ENCODE assay signal across 13 mouse cellular contexts in genomic region chr6:72699467-72700126, GRCm38 (mm10).
DNase-seq lines count a peak whose midpoint lies in the region; ATAC-seq and TF ChIP-seq lines count a peak whose summit lies in the region.
"Had no signal": no experiment of that assay in that cellular context is flagged by ENCODE, and none has a peak within 500 bp of the region (broad histone marks: within the 10 kb centered on the region; RNA-seq: fewer than 3 reads in every experiment).

No protein-coding gene starts in this region.

- peak; percentile 16 for DNase-seq in layer of hippocampus, adult 9-11 months
- no peak for DNase-seq in layer of hippocampus, adult 9-10 months (ENCODE audit: low spot score)
- DNase-seq in forebrain, embryonic 11.5 days (ENCODE audit: low spot score): peak; percentile 76
- peak; percentile 65 for DNase-seq in hindbrain, postnatal 0 days (ENCODE audit: low spot score)
- no peak for DNase-seq in urinary bladder, postnatal 14 days (ENCODE audit: low spot score)
- DNase-seq in gastrocnemius, postnatal 14 days: no peak
- DNase-seq in cerebellum, postnatal 25 days: no peak
- DNase-seq: adrenal gland, postnatal 14 days; cerebellum, adult 2 months; heart, postnatal 4 days; kidney, postnatal 4 days; lung, adult 2 months had no signal

- no peaks in the 10 kb centered on the region for H3K36me3 ChIP-seq in forebrain, embryonic 11.5 days (ENCODE audit: control insufficient read depth, insufficient read depth, low read length)
- no peaks in the 10 kb centered on the region for H3K36me3 ChIP-seq in hindbrain, postnatal 0 days (ENCODE audit: insufficient read depth, low read length)
- no peaks in the 10 kb centered on the region for H3K36me3 ChIP-seq in neural tube, embryonic 13.5 days

- H3K4me2 ChIP-seq in forebrain, embryonic 11.5 days (ENCODE audit: low read depth, low read length, severe bottlenecking): no peak overlapping the region
- H3K4me2 ChIP-seq in hindbrain, postnatal 0 days (ENCODE audit: low read depth, low read length): no peak overlapping the region
- no peak overlapping the region for H3K4me2 ChIP-seq in neural tube, embryonic 13.5 days

- H3K27ac ChIP-seq in forebrain, embryonic 11.5 days (ENCODE audit: low read depth, low read length): peak overlapping the region; percentile 55
- no peak overlapping the region for H3K27ac ChIP-seq in hindbrain, postnatal 0 days
- H3K27ac ChIP-seq in neural tube, embryonic 13.5 days (replicated peaks): peak overlapping the region; percentile 46; the same call in 1 of the 2 replicates

- WGBS in forebrain, embryonic 11.5 days: 11% methylated on average over 5 of the region's 5 CpGs
- 27% methylated on average over 5 of the region's 5 CpGs for WGBS in hindbrain, postnatal 0 days
- WGBS in neural tube, embryonic 13.5 days: 21% methylated on average over 5 of the region's 5 CpGs

- intact Hi-C loops in gastrocnemius, postnatal 14 days (cut with DNase I; ENCODE audit: low total_unique reads): no loop called here

- no peak overlapping the region for H3K9ac ChIP-seq in forebrain, embryonic 11.5 days (ENCODE audit: low read length)
- no peak overlapping the region for H3K9ac ChIP-seq in hindbrain, postnatal 0 days (replicated peaks; ENCODE audit: low read length)
- H3K9ac ChIP-seq in neural tube, embryonic 13.5 days: no peak overlapping the region

- no peak for TF ChIP-seq CTCF in hindbrain, postnatal 0 days (IDR thresholded peaks at IDR 0.05; ENCODE audit: low read depth)

- no peaks in the 10 kb centered on the region for H3K9me3 ChIP-seq in forebrain, embryonic 11.5 days (ENCODE audit: control insufficient read depth, low read length)
- no peaks in the 10 kb centered on the region for H3K9me3 ChIP-seq in hindbrain, postnatal 0 days (ENCODE audit: low read length)
- no peaks in the 10 kb centered on the region for H3K9me3 ChIP-seq in neural tube, embryonic 13.5 days

- no peak overlapping the region for H3K4me3 ChIP-seq in forebrain, embryonic 11.5 days (ENCODE audit: low read depth, low read length)
- no peak overlapping the region for H3K4me3 ChIP-seq in hindbrain, postnatal 0 days (ENCODE audit: low read length)
- H3K4me3 ChIP-seq in neural tube, embryonic 13.5 days: no peak overlapping the region

- H3K4me1 ChIP-seq in forebrain, embryonic 11.5 days (replicated peaks; ENCODE audit: control insufficient read depth, insufficient read depth, low read length): peaks cover 15% of the 10 kb centered on the region
- 0 out of 2 replicates have a peak, but pooled peaks cover 5% of the 10 kb centered on the region for H3K4me1 ChIP-seq in hindbrain, postnatal 0 days (ENCODE audit: insufficient read depth, low read length)
- peaks cover 40% of the 10 kb centered on the region for H3K4me1 ChIP-seq in neural tube, embryonic 13.5 days (replicated peaks)

- peak; percentile 94 for ATAC-seq in forebrain, embryonic 11.5 days (replicated peaks; ENCODE audit: low FRiP score)
- ATAC-seq in hindbrain, postnatal 0 days: peak; percentile 91
- ATAC-seq in neural tube, embryonic 13.5 days (ENCODE audit: low read depth): peak; percentile 77

- H3K27me3 ChIP-seq in forebrain, embryonic 11.5 days (ENCODE audit: control insufficient read depth, insufficient read depth, low read length): no peaks in the 10 kb centered on the region
- H3K27me3 ChIP-seq in hindbrain, postnatal 0 days (ENCODE audit: insufficient read depth, low read length): no peaks in the 10 kb centered on the region
- H3K27me3 ChIP-seq in neural tube, embryonic 13.5 days: peaks cover 16% of the 10 kb centered on the region; the same call in 1 of the 2 replicates

Comparison
In these comparisons a context has a peak if more than half of its experiments do, and no peak if none do; other contexts are left out.
1. DNase-seq: peak in layer of hippocampus, adult 9-11 months (single experiment), forebrain, embryonic 11.5 days (single experiment) and hindbrain, postnatal 0 days (single experiment); none in layer of hippocampus, adult 9-10 months (single experiment), urinary bladder, postnatal 14 days (single experiment), gastrocnemius, postnatal 14 days (single experiment) and cerebellum, postnatal 25 days (0 of 2).
2. Peak in every context shown above with its lines, with median percentiles within 50 percentile points of each other: ATAC-seq.